21 mouse cellular contexts compared by ENCODE assay signal in the genomic region with DNA sequence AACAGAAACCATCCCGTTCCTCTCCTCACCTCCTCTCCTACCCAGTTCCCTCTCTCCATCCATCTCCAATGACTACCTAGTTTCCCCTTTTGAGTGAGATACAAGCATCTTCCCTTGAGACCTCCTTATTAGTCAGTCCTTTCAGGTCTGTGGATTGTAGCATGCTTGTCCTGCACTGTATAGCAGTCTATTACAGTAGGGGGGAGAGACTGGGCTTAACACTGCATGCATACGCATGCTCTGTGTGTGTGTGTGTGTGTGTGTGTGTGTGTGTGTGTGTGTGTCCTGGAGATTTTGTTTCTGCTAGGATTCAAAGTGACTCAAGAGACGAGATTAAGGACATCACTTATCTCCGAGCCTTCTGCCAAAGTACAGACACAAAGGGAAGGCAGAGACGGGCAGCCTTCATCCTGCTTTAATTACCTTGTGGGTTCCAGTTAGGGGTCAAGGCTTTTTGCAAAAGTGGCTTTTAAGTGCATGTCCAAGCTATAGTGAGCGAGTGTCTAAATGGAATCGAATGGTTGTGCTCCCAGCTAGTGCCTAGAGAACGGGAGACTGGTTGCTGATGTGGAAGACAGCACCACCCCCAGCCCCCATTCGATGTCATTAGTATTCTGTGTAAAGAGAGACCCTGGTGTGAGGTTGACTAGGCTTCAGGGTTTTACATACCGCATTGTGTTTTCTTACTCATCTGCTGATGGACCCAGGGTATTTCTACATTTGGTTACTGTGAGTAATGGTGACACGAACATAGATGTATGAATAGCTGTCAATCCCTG. TPM values are rescaled to one million over a fixed set of nuclear protein-coding genes. Genes with fewer than 3 reads are reported as not detected.
DNase-seq lines count a peak whose midpoint lies in the region; ATAC-seq lines count a peak whose summit lies in the region.
"Had no signal": no experiment of that assay in that cellular context is flagged by ENCODE, and none has a peak within 500 bp of the region (broad histone marks: within the 10 kb centered on the region; RNA-seq: fewer than 3 reads in every experiment).

No protein-coding gene starts in this region.

- WGBS in hindbrain, embryonic 13.5 days = 43% methylated on average over 11 of the region's 11 CpGs
- WGBS in hindbrain, embryonic 12.5 days = 53% methylated on average over 11 of the region's 11 CpGs
- 32% methylated on average over 11 of the region's 11 CpGs for whole genome bisulfite sequencing in forebrain, embryonic 14.5 days
- 52% methylated on average over 11 of the region's 11 CpGs for WGBS in midbrain, embryonic 10.5 days
- 45% methylated on average over 11 of the region's 11 CpGs for WGBS in neural tube, embryonic 13.5 days

- peak overlapping the region; percentile 20; the same call in 1 of the 2 replicates for H3K9ac ChIP-seq in hindbrain, embryonic 13.5 days
- no peak overlapping the region for H3K9ac ChIP-seq in hindbrain, embryonic 12.5 days
- no peak overlapping the region for H3K9ac ChIP-seq in forebrain, embryonic 14.5 days (ENCODE audit: low read length)
- H3K9ac ChIP-seq in neural tube, embryonic 13.5 days = no peak overlapping the region
- H3K9ac ChIP-seq: embryonic facial prominence, embryonic 12.5 days; heart, embryonic 13.5 days; limb, embryonic 13.5 days; liver, embryonic 14.5 days had no signal

- ATAC-seq in hindbrain, embryonic 13.5 days (ENCODE audit: low FRiP score) = peak; percentile 77
- ATAC-seq in hindbrain, embryonic 12.5 days (ENCODE audit: low FRiP score) = no peak
- ATAC-seq in forebrain, embryonic 14.5 days = peak; percentile 43; the same call in 1 of the 2 replicates
- peak; percentile 77 for ATAC-seq in neural tube, embryonic 13.5 days (ENCODE audit: low read depth)
- ATAC-seq in granulocyte monocyte progenitor cell, adult 5-6 weeks (replicated peaks; ENCODE audit: poor library complexity, severe bottlenecking) = no peak

- no peak overlapping the region for H3K27ac ChIP-seq in hindbrain, embryonic 13.5 days
- H3K27ac ChIP-seq in hindbrain, embryonic 12.5 days = no peak overlapping the region
- 0 out of 2 replicates have a peak overlapping the region, but pooled peaks have one; percentile 36 for H3K27ac ChIP-seq in forebrain, embryonic 14.5 days (ENCODE audit: low read depth, low read length)
- H3K27ac ChIP-seq in midbrain, embryonic 10.5 days (replicated peaks) = 0 out of 2 replicates have a peak overlapping the region, but pooled peaks have one; percentile 20
- no peak overlapping the region for H3K27ac ChIP-seq in neural tube, embryonic 13.5 days (replicated peaks)
- H3K27ac ChIP-seq: embryonic facial prominence, embryonic 12.5 days; heart, embryonic 13.5 days; limb, embryonic 13.5 days; liver, embryonic 14.5 days had no signal

- H3K4me1 ChIP-seq in hindbrain, embryonic 13.5 days (replicated peaks) = peaks cover 15% of the 10 kb centered on the region; the same call in 1 of the 2 replicates
- H3K4me1 ChIP-seq in hindbrain, embryonic 12.5 days = peaks cover 16% of the 10 kb centered on the region
- H3K4me1 ChIP-seq in forebrain, embryonic 14.5 days (ENCODE audit: control insufficient read depth, insufficient read depth, low read length) = peaks cover 3% of the 10 kb centered on the region; the same call in 1 of the 2 replicates
- H3K4me1 ChIP-seq in midbrain, embryonic 10.5 days = peaks cover 17% of the 10 kb centered on the region
- H3K4me1 ChIP-seq in neural tube, embryonic 13.5 days (replicated peaks) = peaks cover 13% of the 10 kb centered on the region; the same call in 1 of the 2 replicates

- H3K27me3 ChIP-seq in hindbrain, embryonic 13.5 days = no peaks in the 10 kb centered on the region
- H3K27me3 ChIP-seq in hindbrain, embryonic 12.5 days = no peaks in the 10 kb centered on the region
- no peaks in the 10 kb centered on the region for H3K27me3 ChIP-seq in forebrain, embryonic 14.5 days (replicated peaks; ENCODE audit: control insufficient read depth, insufficient read depth, low read length)
- H3K27me3 ChIP-seq in midbrain, embryonic 10.5 days (ENCODE audit: low read depth, poor library complexity, severe bottlenecking) = no peaks in the 10 kb centered on the region
- H3K27me3 ChIP-seq in neural tube, embryonic 13.5 days = no peaks in the 10 kb centered on the region
- H3K27me3 ChIP-seq: embryonic facial prominence, embryonic 12.5 days; heart, embryonic 13.5 days; limb, embryonic 13.5 days had no signal

- no peak overlapping the region for H3K4me3 ChIP-seq in hindbrain, embryonic 13.5 days
- no peak overlapping the region for H3K4me3 ChIP-seq in hindbrain, embryonic 12.5 days
- H3K4me3 ChIP-seq in forebrain, embryonic 14.5 days (ENCODE audit: low read depth, low read length) = no peak overlapping the region
- H3K4me3 ChIP-seq in midbrain, embryonic 10.5 days = no peak overlapping the region
- H3K4me3 ChIP-seq in neural tube, embryonic 13.5 days = no peak overlapping the region
- H3K4me3 ChIP-seq: embryonic facial prominence, embryonic 12.5 days; heart, embryonic 13.5 days; limb, embryonic 13.5 days; myocyte had no signal

- no peaks in the 10 kb centered on the region for H3K36me3 ChIP-seq in hindbrain, embryonic 13.5 days
- no peaks in the 10 kb centered on the region for H3K36me3 ChIP-seq in hindbrain, embryonic 12.5 days
- no peaks in the 10 kb centered on the region for H3K36me3 ChIP-seq in forebrain, embryonic 14.5 days (ENCODE audit: control insufficient read depth, insufficient read depth, low read length)
- no peaks in the 10 kb centered on the region for H3K36me3 ChIP-seq in midbrain, embryonic 10.5 days
- no peaks in the 10 kb centered on the region for H3K36me3 ChIP-seq in neural tube, embryonic 13.5 days
- H3K36me3 ChIP-seq: embryonic facial prominence, embryonic 12.5 days; G1E; heart, embryonic 13.5 days; limb, embryonic 13.5 days had no signal

- no peaks in the 10 kb centered on the region for H3K9me3 ChIP-seq in hindbrain, embryonic 13.5 days
- no peaks in the 10 kb centered on the region for H3K9me3 ChIP-seq in hindbrain, embryonic 12.5 days (replicated peaks)
- H3K9me3 ChIP-seq in forebrain, embryonic 14.5 days (replicated peaks; ENCODE audit: control insufficient read depth, low read length) = no peaks in the 10 kb centered on the region
- no peaks in the 10 kb centered on the region for H3K9me3 ChIP-seq in midbrain, embryonic 10.5 days (replicated peaks)
- H3K9me3 ChIP-seq in neural tube, embryonic 13.5 days = no peaks in the 10 kb centered on the region
- H3K9me3 ChIP-seq: embryonic facial prominence, embryonic 12.5 days; G1E; heart, embryonic 13.5 days; limb, embryonic 13.5 days had no signal

- DNase-seq in forebrain, embryonic 14.5 days (ENCODE audit: low spot score) = peak; percentile 32
- DNase-seq in midbrain, embryonic 10.5 days (ENCODE audit: low spot score) = no peak
- DNase-seq in thymus, adult 18-20 months = no peak
- no peak for DNase-seq in ovary, postnatal 36 days (ENCODE audit: low spot score)
- DNase-seq: cerebellum, adult 11-12 months; cerebellum, postnatal 36 days; kidney, adult 11 months; kidney, postnatal 10 days; thymus, postnatal 25 days had no signal

- H3K4me2 ChIP-seq in hindbrain, embryonic 13.5 days = no peak overlapping the region
- H3K4me2 ChIP-seq in hindbrain, embryonic 12.5 days (replicated peaks) = no peak overlapping the region
- H3K4me2 ChIP-seq in forebrain, embryonic 14.5 days (ENCODE audit: low read length) = no peak overlapping the region
- H3K4me2 ChIP-seq in neural tube, embryonic 13.5 days = no peak overlapping the region
- H3K4me2 ChIP-seq: embryonic facial prominence, embryonic 12.5 days; heart, embryonic 13.5 days; limb, embryonic 13.5 days had no signal

RNA-seq across cellular contexts. Expression of a gene that starts 30.6 kb away (rescaled TPM):
- polyA plus RNA-seq in hindbrain, embryonic 13.5 days (2015; fragmentation: Nextera tagmentation; extraction: Ambion mirVana) = 310 and 326 TPM in 2 replicates
- 506 and 515 TPM in 2 replicates for polyA plus RNA-seq in hindbrain, embryonic 12.5 days (2016; fragmentation: Nextera tagmentation; extraction: Ambion mirVana)
- polyA plus RNA-seq in forebrain, embryonic 14.5 days (2014; fragmentation: Nextera tagmentation; extraction: Ambion mirVana) = 357 and 368 TPM in 2 replicates
- polyA plus RNA-seq in midbrain, embryonic 10.5 days (2016; fragmentation: Nextera tagmentation; extraction: Ambion mirVana) = 591 and 645 TPM in 2 replicates
- polyA plus RNA-seq in neural tube, embryonic 13.5 days (2015; fragmentation: Nextera tagmentation; extraction: Ambion mirVana) = 328 and 380 TPM in 2 replicates
- total RNA-seq in granulocyte monocyte progenitor cell, adult 5-6 weeks (2014; fragmentation: Nextera tagmentation) = 311 and 350 TPM in 2 replicates
- total RNA-seq in granulocyte monocyte progenitor cell, adult 5-6 weeks (2017) = 596 and 685 TPM in 2 replicates

RNA-seq across cellular contexts. Expression of a gene that starts 59.0 kb away (rescaled TPM):
- 2.5 and 3.0 TPM in 2 replicates for polyA plus RNA-seq in hindbrain, embryonic 13.5 days (2015; fragmentation: Nextera tagmentation; extraction: Ambion mirVana)
- polyA plus RNA-seq in hindbrain, embryonic 12.5 days (2016; fragmentation: Nextera tagmentation; extraction: Ambion mirVana) = 1.2 and 1.3 TPM in 2 replicates
- 1.9 and 2.6 TPM in 2 replicates for polyA plus RNA-seq in forebrain, embryonic 14.5 days (2014; fragmentation: Nextera tagmentation; extraction: Ambion mirVana)
- polyA plus RNA-seq in midbrain, embryonic 10.5 days (2016; fragmentation: Nextera tagmentation; extraction: Ambion mirVana) = 0.33 and 0.71 TPM in 2 replicates
- 1.4 and 1.8 TPM in 2 replicates for polyA plus RNA-seq in neural tube, embryonic 13.5 days (2015; fragmentation: Nextera tagmentation; extraction: Ambion mirVana)
- total RNA-seq in granulocyte monocyte progenitor cell, adult 5-6 weeks (2014; fragmentation: Nextera tagmentation) = not detected in 2 replicates
- total RNA-seq in granulocyte monocyte progenitor cell, adult 5-6 weeks (2017) = not detected in 2 replicates
- total RNA-seq: hematopoietic stem cell, adult 5-6 weeks; megakaryocyte, adult 5-6 weeks had no signal
- polyA plus RNA-seq: G1E had no signal

Comparison
In these comparisons a context has a peak if more than half of its experiments do, and no peak if none do; other contexts are left out.
1. ATAC-seq: peak in hindbrain, embryonic 13.5 days (single experiment), forebrain, embryonic 14.5 days (single experiment) and neural tube, embryonic 13.5 days (single experiment); none in hindbrain, embryonic 12.5 days (single experiment) and granulocyte monocyte progenitor cell, adult 5-6 weeks (single experiment).
2. H3K27ac ChIP-seq: peak in forebrain, embryonic 14.5 days (single experiment) and midbrain, embryonic 10.5 days (single experiment); none in hindbrain, embryonic 13.5 days (single experiment), hindbrain, embryonic 12.5 days (single experiment) and neural tube, embryonic 13.5 days (single experiment).